ENCODE assay signal across 12 mouse cellular contexts in genomic region chr2:117748892-117749291, GRCm38 (mm10).
A peak's percentile ranks its signal among the peaks of the same experiment; 100 is the strongest.
DNase-seq lines count a peak whose midpoint lies in the region; ATAC-seq and TF ChIP-seq lines count a peak whose summit lies in the region.
"Had no signal": no experiment of that assay in that cellular context is flagged by ENCODE, and none has a peak within 500 bp of the region (broad histone marks: within the 10 kb centered on the region; RNA-seq: fewer than 3 reads in every experiment).

No protein-coding gene starts in this region.

- H3K4me1 ChIP-seq in liver, postnatal 0 days (ENCODE audit: insufficient read depth) = no peaks in the 10 kb centered on the region
- no peaks in the 10 kb centered on the region for H3K4me1 ChIP-seq in liver, embryonic 11.5 days (replicated peaks; ENCODE audit: control insufficient read depth, insufficient read depth, low read length)
- H3K4me1 ChIP-seq in heart, embryonic 16.5 days (ENCODE audit: control insufficient read depth, insufficient read depth, low read length) = peaks cover 7% of the 10 kb centered on the region
- no peaks in the 10 kb centered on the region for H3K4me1 ChIP-seq in midbrain, postnatal 0 days (ENCODE audit: insufficient read depth, low read length)
- H3K4me1 ChIP-seq: liver, embryonic 15.5 days; midbrain, embryonic 15.5 days had no signal

- H3K9me3 ChIP-seq in liver, postnatal 0 days (ENCODE audit: low read length) = no peaks in the 10 kb centered on the region; the same call in 1 of the 2 replicates
- no peaks in the 10 kb centered on the region for H3K9me3 ChIP-seq in liver, embryonic 11.5 days (ENCODE audit: control insufficient read depth, low read length)
- H3K9me3 ChIP-seq in heart, embryonic 16.5 days (replicated peaks; ENCODE audit: control insufficient read depth, low read length) = 0 out of 2 replicates have a peak, but pooled peaks cover 4% of the 10 kb centered on the region
- no peaks in the 10 kb centered on the region for H3K9me3 ChIP-seq in midbrain, postnatal 0 days (ENCODE audit: low read length)
- H3K9me3 ChIP-seq: liver, embryonic 15.5 days; midbrain, embryonic 15.5 days had no signal

- H3K27me3 ChIP-seq in liver, postnatal 0 days (ENCODE audit: insufficient read depth, low read length) = no peaks in the 10 kb centered on the region
- no peaks in the 10 kb centered on the region for H3K27me3 ChIP-seq in liver, embryonic 11.5 days (replicated peaks; ENCODE audit: control insufficient read depth, insufficient read depth, low read length)
- H3K27me3 ChIP-seq in heart, embryonic 16.5 days (ENCODE audit: control insufficient read depth, insufficient read depth, low read length) = no peaks in the 10 kb centered on the region
- no peaks in the 10 kb centered on the region for H3K27me3 ChIP-seq in midbrain, postnatal 0 days (ENCODE audit: insufficient read depth, low read length)
- H3K27me3 ChIP-seq: liver, embryonic 15.5 days; midbrain, embryonic 15.5 days had no signal

- DNase-seq in liver, postnatal 0 days = no peak
- no peak for DNase-seq in liver, embryonic 11.5 days (ENCODE audit: low spot score)
- peak; percentile 86 for DNase-seq in adrenal gland, postnatal 14 days
- DNase-seq in ovary, postnatal 36 days (ENCODE audit: low spot score) = peak; percentile 66
- DNase-seq in midbrain, postnatal 0 days (ENCODE audit: low spot score) = no peak
- no peak for DNase-seq in left cerebral cortex, adult 18-20 months (ENCODE audit: low spot score in 2 of 2)
- DNase-seq in neural tube, embryonic 10.5 days (ENCODE audit: extremely low spot score, low spot score) = no peak

- H3K4me3 ChIP-seq in liver, postnatal 0 days (ENCODE audit: low read depth, low read length) = no peak overlapping the region
- no peak overlapping the region for H3K4me3 ChIP-seq in liver, embryonic 11.5 days (ENCODE audit: low read depth, low read length)
- H3K4me3 ChIP-seq in heart, embryonic 16.5 days (ENCODE audit: low read length) = no peak overlapping the region
- H3K4me3 ChIP-seq in midbrain, postnatal 0 days (ENCODE audit: low read depth, low read length) = no peak overlapping the region
- H3K4me3 ChIP-seq: erythroblast, embryonic 14.5 days; liver, embryonic 15.5 days; midbrain, embryonic 15.5 days had no signal

- no peak overlapping the region for H3K27ac ChIP-seq in liver, postnatal 0 days (ENCODE audit: low read depth)
- H3K27ac ChIP-seq in liver, embryonic 11.5 days (ENCODE audit: low read depth, low read length) = no peak overlapping the region
- no peak overlapping the region for H3K27ac ChIP-seq in heart, embryonic 16.5 days (ENCODE audit: low read length)
- no peak overlapping the region for H3K27ac ChIP-seq in midbrain, postnatal 0 days (ENCODE audit: low read depth, low read length)
- H3K27ac ChIP-seq: kidney, postnatal 0 days; liver, embryonic 15.5 days; midbrain, embryonic 15.5 days had no signal

- no peak overlapping the region for H3K9ac ChIP-seq in liver, postnatal 0 days (replicated peaks)
- no peak overlapping the region for H3K9ac ChIP-seq in liver, embryonic 11.5 days (ENCODE audit: low read depth, low read length)
- H3K9ac ChIP-seq in heart, embryonic 16.5 days (ENCODE audit: low read length) = no peak overlapping the region
- H3K9ac ChIP-seq in midbrain, postnatal 0 days (replicated peaks; ENCODE audit: low read length, poor library complexity, severe bottlenecking) = no peak overlapping the region
- H3K9ac ChIP-seq: liver, embryonic 15.5 days; midbrain, embryonic 15.5 days had no signal

- 38% methylated on average over 4 of the region's 4 CpGs for WGBS in liver, postnatal 0 days (ENCODE audit: insufficient replicate concordance)
- 54% methylated on average over 4 of the region's 4 CpGs for WGBS in liver, embryonic 11.5 days
- WGBS in heart, embryonic 16.5 days = 36% methylated on average over 4 of the region's 4 CpGs
- 91% methylated on average over 4 of the region's 4 CpGs for WGBS in midbrain, postnatal 0 days

- TF ChIP-seq CTCF in liver, postnatal 0 days (IDR thresholded peaks at IDR 0.05; ENCODE audit: low read depth) = no peak
- no peak for TF ChIP-seq CTCF in midbrain, postnatal 0 days (IDR thresholded peaks at IDR 0.05)

- H3K4me2 ChIP-seq in liver, postnatal 0 days (ENCODE audit: low read depth, low read length) = no peak overlapping the region
- H3K4me2 ChIP-seq in liver, embryonic 11.5 days = no peak overlapping the region
- H3K4me2 ChIP-seq in heart, embryonic 16.5 days (ENCODE audit: low read depth, low read length) = no peak overlapping the region
- no peak overlapping the region for H3K4me2 ChIP-seq in midbrain, postnatal 0 days (ENCODE audit: low read depth, low read length, poor library complexity, severe bottlenecking)
- H3K4me2 ChIP-seq: liver, embryonic 15.5 days; midbrain, embryonic 15.5 days had no signal

- no peaks in the 10 kb centered on the region for H3K36me3 ChIP-seq in liver, postnatal 0 days (replicated peaks; ENCODE audit: insufficient read depth, low read length)
- H3K36me3 ChIP-seq in liver, embryonic 11.5 days (ENCODE audit: control insufficient read depth, insufficient read depth, low read length) = no peaks in the 10 kb centered on the region
- no peaks in the 10 kb centered on the region for H3K36me3 ChIP-seq in heart, embryonic 16.5 days (ENCODE audit: control insufficient read depth, insufficient read depth)
- no peaks in the 10 kb centered on the region for H3K36me3 ChIP-seq in midbrain, postnatal 0 days (ENCODE audit: insufficient read depth, low read length)
- H3K36me3 ChIP-seq: liver, embryonic 15.5 days; midbrain, embryonic 15.5 days had no signal

- 0 out of 2 replicates have a peak, but pooled peaks have one; percentile 28 for TF ChIP-seq EP300 in liver, postnatal 0 days (IDR thresholded peaks at IDR 0.05; ENCODE audit: low read depth)

- ATAC-seq in liver, postnatal 0 days = peak; percentile 31; the same call in 1 of the 2 replicates
- no peak for ATAC-seq in liver, embryonic 11.5 days (replicated peaks; ENCODE audit: low FRiP score)
- peak; percentile 70; the same call in 1 of the 2 replicates for ATAC-seq in heart, embryonic 16.5 days (replicated peaks; ENCODE audit: extremely low read depth, insufficient read depth, low FRiP score)
- no peak for ATAC-seq in midbrain, postnatal 0 days (ENCODE audit: low FRiP score)
- ATAC-seq: midbrain, embryonic 15.5 days had no signal

Comparison
In these comparisons a context has a peak if more than half of its experiments do, and no peak if none do; other contexts are left out.
1. ATAC-seq: peak in liver, postnatal 0 days (single experiment) and heart, embryonic 16.5 days (single experiment); none in liver, embryonic 11.5 days (single experiment) and midbrain, postnatal 0 days (single experiment).
2. DNase-seq: peak in adrenal gland, postnatal 14 days (single experiment) and ovary, postnatal 36 days (single experiment); none in liver, postnatal 0 days (single experiment), liver, embryonic 11.5 days (single experiment), midbrain, postnatal 0 days (single experiment), left cerebral cortex, adult 18-20 months (0 of 2) and neural tube, embryonic 10.5 days (single experiment).